Mouse (Mus musculus): Measurements from ENCODE around the gene Gp1ba.

Gene Gp1ba

GRCm38 (mm10) chr11:70670483-70670882 lies 31.6 kb downstream of the Gp1ba start:
- DNase-seq (ENCODE audit: low spot score), result no peak

- no peak for DNase-seq (ENCODE audit: low spot score)
Measured at GRCm38 (mm10) chr11:70671333-70672047, 32.6 kb downstream of the Gp1ba start.

DNA sequence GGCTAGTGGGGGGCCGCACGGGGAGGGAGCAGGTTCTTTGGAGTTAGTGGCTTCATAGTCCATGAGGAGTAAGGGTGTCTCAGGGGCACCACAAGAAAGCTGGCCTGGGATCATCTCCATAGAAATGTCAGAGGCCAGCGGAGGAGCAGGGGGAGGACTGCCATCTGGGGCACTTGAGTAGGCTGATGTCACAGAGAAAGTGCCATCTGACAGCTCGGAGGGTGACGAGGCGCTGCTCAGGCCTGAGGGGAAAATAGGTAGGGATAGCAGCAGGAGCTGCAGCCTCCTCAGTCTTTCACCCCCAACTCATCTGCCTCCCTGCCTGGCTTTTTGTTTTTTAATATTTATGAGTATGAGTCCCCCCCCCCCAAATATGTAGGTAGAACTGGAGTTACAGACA lies 35.1 kb downstream of the Gp1ba start:
- no peak for DNase-seq (ENCODE audit: low spot score)

DNA sequence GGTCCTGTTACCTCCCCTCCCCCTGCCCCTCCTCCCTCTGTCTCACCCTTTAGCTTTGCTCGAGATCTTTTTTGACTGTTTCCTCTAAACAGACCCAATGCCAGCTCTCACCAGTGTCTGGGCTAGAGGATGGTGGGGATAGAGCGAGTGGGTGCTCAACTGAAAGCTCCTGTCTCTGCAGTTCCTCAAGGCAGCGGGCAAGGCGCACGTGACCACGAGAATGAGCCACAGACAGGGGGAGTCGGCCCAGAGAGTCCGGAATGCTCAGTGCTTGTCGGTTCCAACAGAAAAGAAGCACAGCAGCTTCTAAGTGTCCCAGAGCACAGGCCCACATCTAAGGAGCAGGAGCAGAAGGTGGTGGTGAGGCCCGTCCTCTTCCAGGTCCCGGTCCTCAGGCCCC lies 35.6 kb downstream of the Gp1ba start:
- DNase-seq (ENCODE audit: low spot score), result no peak

DNA sequence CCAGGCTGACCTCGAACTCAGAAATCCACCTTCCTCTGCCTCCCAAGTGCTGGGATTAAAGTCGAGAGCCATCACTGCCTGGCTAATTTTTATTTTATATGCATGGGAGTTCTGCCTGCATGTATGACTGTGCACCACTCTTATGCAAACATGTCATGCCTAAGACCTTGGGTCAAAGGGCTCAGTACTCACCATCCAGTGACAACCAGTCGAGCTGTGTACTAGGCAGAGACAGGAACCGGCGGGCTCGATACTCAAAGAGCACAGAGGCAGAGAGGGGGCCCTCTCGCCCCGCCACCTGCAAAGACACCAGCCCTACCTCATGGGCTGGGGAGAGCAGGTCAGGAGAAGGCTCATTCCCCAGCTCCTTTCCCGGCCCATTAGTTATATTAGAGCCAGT lies 39.2 kb downstream of the Gp1ba start:
- no peak for DNase-seq (ENCODE audit: low spot score)

GRCm38 (mm10) chr11:70678576-70678975 lies 39.7 kb downstream of the Gp1ba start:
- no peak for DNase-seq (ENCODE audit: low spot score)

DNA sequence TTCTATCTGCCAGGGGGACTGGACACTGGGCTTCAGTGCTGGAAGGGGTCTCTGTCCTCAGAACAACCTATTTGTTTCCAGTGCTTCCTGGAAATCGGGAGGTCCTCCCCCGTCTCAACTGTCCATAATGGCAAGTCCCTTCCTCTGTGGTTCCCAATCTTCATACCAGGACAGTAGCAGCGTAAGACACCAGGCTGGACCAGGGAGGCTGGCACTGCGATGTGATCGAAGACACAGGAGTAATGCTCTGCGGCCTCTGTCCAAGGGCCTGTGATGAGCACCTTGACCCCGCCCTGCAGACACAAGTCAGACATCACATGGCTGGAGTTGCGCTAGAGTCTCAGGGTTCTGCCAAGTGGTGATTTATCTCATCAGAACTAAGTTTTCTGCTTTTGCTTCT lies 40.4 kb downstream of the Gp1ba start:
- no peak for DNase-seq (ENCODE audit: low spot score)

DNA sequence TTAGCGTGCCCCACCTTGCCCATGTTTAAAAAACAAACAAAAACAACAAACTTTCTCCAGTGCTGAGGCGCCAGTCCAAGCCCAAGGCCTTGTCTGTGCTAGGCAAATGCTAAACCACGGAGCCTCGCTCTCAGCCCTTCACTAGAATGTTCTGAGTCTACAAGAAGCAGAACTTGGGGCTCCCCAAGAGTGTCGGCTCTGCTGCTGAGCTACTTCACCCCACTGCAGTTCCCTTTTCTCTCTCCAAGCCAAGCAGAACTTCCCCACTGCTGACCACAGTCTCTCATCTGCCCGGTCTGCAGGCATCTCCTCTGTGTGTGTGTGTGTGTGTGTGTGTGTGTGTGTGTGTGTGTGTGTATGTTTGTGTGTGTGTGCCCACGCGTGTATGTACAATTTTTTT lies 41.0 kb downstream of the Gp1ba start:
- peak; percentile 57 for DNase-seq (ENCODE audit: low spot score)

DNA sequence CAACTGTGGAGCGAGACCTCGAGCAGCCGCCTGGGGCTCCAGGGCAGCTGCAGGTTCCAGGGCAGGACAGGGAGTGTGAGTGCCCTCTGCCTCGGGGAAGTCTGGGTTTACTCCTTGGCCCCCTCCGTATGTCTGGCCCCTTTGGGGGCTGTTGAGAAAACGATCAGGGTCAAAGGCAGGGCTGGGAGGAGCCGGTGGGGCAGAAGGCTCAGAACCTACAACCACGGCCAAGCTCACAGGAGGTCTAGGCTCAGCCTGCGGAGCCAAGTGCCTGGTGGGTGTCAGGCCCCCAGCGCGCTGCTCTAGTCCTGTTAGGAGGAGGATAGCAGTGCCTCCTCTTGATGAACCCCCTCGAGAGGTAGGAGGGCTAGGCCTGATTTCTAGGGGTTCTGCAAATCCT lies 42.2 kb downstream of the Gp1ba start:
- DNase-seq (ENCODE audit: low spot score), result no peak

- DNase-seq (ENCODE audit: low spot score), result no peak
Measured at GRCm38 (mm10) chr11:70681897-70682581, 43.1 kb downstream of the Gp1ba start.

- DNase-seq (ENCODE audit: low spot score), result no peak
Measured at GRCm38 (mm10) chr11:70683640-70684039, 44.7 kb downstream of the Gp1ba start.

- no peak for DNase-seq (ENCODE audit: low spot score)
Measured at GRCm38 (mm10) chr11:70686901-70687566, 48.1 kb downstream of the Gp1ba start.

DNA sequence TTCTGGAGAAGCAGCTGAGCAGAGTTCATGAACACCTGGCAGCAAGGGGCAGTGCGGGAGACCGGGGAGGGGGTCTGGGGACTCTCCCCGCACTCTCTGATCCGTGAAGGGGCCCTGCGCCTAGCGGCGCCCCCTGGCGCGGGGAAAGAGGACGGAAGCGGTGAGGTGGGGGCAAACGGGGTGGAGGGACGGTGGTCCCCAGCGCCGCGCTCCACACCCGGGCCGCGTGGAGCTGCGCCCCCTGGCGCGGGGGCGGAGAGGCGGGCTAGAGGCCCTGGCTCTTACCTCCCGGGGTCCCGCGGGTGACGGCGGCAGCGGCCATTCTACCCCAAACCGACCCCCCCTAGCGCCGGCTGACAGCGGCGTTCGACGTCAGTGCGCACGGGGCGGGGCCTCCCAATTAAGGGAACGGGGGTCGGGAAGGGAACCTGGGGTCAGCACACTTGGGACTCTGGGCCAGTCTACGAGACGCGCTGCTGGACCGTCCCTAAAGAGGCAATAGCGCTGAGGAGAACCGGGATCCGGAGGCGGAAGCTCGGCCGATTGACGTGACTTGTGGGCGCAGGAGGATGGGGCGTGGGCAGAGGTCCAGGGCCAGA lies 48.8 kb downstream of the Gp1ba start, which contains the start of gene Camta2:
Gene Camta2, minus strand, starts transcription at position 505 of the 599 bp plus-strand sequence.
- peak; percentile 85 for DNase-seq (ENCODE audit: low spot score)

- DNase-seq (ENCODE audit: low spot score), result no peak
Measured at GRCm38 (mm10) chr11:70688372-70688771, 49.5 kb downstream of the Gp1ba start.

GRCm38 (mm10) chr11:70689578-70689977 lies 50.7 kb downstream of the Gp1ba start:
- DNase-seq (ENCODE audit: low spot score), result no peak
